Mouse (Mus musculus) midbrain, embryonic 15.5 days (tissue): ENCODE results near the gene Mapk8. TPM values are rescaled to one million over a fixed set of nuclear protein-coding genes. Genes with fewer than 3 reads are reported as not detected.

ENCODE experiments used
- ATAC-seq: fragments of 200-750 bp; cut with Nextera tagmentation; replicated peaks from 2 replicates; pipeline ENCODE4 v1.8.0; 2017; ENCODE audit warnings: moderate TSS enrichment
- H3K27ac ChIP-seq: fragments of 300-500 bp; sonication (generic); 2 replicates; pipeline ENCODE4 v1.5.1; 2015; ENCODE audit warnings: mild to moderate bottlenecking, inconsistent platforms
- H3K27me3 ChIP-seq: fragments of 300-500 bp; sonication (generic); replicated peaks from 2 replicates; pipeline ENCODE4 v1.6.1; 2015; ENCODE audit warnings: inconsistent platforms
- H3K36me3 ChIP-seq: fragments of 300-500 bp; sonication (generic); replicated peaks from 2 replicates; pipeline ENCODE4 v1.6.1; 2015; ENCODE audit warnings: inconsistent platforms
- H3K4me1 ChIP-seq: fragments of 300-500 bp; sonication (generic); 2 replicates; pipeline ENCODE4 v1.6.1; 2015; ENCODE audit warnings: inconsistent platforms
- H3K4me2 ChIP-seq: fragments of 300-500 bp; sonication (generic); 2 replicates; pipeline ENCODE4 v1.6.1; 2015; ENCODE audit warnings: inconsistent platforms, mild to moderate bottlenecking, moderate library complexity
- H3K4me3 ChIP-seq: fragments of 300-500 bp; sonication (generic); 2 replicates; pipeline ENCODE4 v1.5.1; 2015; ENCODE audit warnings: mild to moderate bottlenecking, inconsistent platforms
- H3K9ac ChIP-seq: fragments of 300-500 bp; sonication (generic); 2 replicates; pipeline ENCODE4 v1.6.1; 2015; ENCODE audit warnings: mild to moderate bottlenecking, inconsistent platforms
- H3K9me3 ChIP-seq: fragments of 300-500 bp; sonication (generic); 2 replicates; pipeline ENCODE4 v1.6.1; 2016; ENCODE audit warnings: inconsistent platforms
- WGBS: fragments of 180-500 bp; shearing (Covaris S2); methylation state at CpG from one replicate; pipeline ENCODE4 v1.1.7; 2015; ENCODE audit warnings: mixed read lengths; 5-methylcytosine and 5-hydroxymethylcytosine counted together
- polyA plus RNA-seq: library from polyadenylated mRNA; unstranded; fragments of >200 nt; fragmentation: Nextera tagmentation; extraction: Ambion mirVana; gene quantifications from 2 replicates; pipeline ENCODE4 v1.2.1, GENCODE M21; 2015

Mapk8 gene
- polyA plus RNA-seq, result 33.2 and 36.2 TPM in 2 replicates

DNA sequence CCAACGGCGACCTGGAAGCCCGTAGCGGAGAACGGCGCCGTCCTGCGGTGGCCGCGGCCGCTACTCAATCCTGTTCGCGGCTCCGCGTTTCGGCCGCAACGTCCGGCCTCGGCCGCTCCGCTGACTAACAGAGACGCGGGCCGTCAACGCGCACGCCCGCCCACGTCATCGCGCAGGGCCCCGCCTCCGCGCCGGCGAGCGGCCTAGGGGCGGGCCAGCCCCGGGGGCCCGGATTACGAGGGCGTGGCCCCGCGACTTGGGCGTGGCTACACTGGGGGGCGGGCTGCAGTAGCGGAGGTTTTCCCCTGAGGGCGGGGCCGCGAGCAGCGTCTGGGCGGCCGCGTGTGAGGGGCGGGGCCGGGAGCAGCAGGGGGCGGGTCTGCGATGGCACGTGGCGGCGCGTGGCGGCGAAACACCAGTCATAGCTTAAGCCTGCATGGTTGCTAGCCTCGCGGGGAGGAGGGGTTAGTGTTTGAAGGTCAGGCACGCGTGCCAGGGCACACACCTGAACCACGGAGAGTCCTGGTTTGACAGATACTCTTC, at the start of gene Mapk8:
Gene Mapk8 (minus strand): TSS at position 132 of the 543 bp plus-strand sequence.
- H3K27ac ChIP-seq, result peak within 1 kb of the TSS; percentile 90
- under 1% methylated on average over 70 of the region's 70 CpGs for WGBS
- 0 out of 2 replicates have a peak, but pooled peaks cover 8% of the 10 kb centered on the region for H3K27me3 ChIP-seq
- peak within 1 kb of the TSS; percentile 51 for H3K4me3 ChIP-seq
- H3K4me1 ChIP-seq, result peaks cover 25% of the 10 kb centered on the region
- ATAC-seq, result peak; percentile 97
- H3K36me3 ChIP-seq, result no peaks in the 10 kb centered on the region
- H3K9me3 ChIP-seq, result no peaks in the 10 kb centered on the region
- peak within 1 kb of the TSS; percentile 62 for H3K4me2 ChIP-seq
- peak within 1 kb of the TSS; percentile 52 for H3K9ac ChIP-seq

DNA sequence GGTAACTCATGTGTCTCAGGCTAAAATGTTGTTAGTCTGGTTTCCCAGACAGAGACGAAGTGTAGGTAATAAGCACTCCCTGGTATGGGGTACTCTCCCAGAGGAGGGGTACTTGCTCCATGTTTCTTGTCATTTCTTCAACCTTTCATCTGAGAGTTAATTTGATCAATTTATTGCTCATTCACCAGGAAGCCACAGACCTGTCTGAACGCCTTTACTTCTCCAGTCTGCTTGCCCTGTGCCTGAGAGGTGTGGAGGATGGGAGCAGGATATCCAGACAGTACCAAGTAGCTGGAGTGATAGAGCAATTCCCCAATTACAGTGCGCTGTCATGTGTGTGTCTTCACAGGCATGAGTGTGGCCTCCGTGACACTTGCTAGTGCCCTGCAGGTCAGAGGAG, 48.3 kb upstream of the Mapk8 start:
- H3K4me2 ChIP-seq, result no peak overlapping the region
- H3K9ac ChIP-seq, result no peak overlapping the region
- 66% methylated on average over 4 of the region's 4 CpGs for WGBS
- H3K27ac ChIP-seq, result no peak overlapping the region
- no peaks in the 10 kb centered on the region for H3K27me3 ChIP-seq
- no peaks in the 10 kb centered on the region for H3K36me3 ChIP-seq
- H3K4me3 ChIP-seq, result no peak overlapping the region
- H3K9me3 ChIP-seq, result no peaks in the 10 kb centered on the region
- ATAC-seq, result no peak
- 0 out of 2 replicates have a peak, but pooled peaks cover 3% of the 10 kb centered on the region for H3K4me1 ChIP-seq

DNA sequence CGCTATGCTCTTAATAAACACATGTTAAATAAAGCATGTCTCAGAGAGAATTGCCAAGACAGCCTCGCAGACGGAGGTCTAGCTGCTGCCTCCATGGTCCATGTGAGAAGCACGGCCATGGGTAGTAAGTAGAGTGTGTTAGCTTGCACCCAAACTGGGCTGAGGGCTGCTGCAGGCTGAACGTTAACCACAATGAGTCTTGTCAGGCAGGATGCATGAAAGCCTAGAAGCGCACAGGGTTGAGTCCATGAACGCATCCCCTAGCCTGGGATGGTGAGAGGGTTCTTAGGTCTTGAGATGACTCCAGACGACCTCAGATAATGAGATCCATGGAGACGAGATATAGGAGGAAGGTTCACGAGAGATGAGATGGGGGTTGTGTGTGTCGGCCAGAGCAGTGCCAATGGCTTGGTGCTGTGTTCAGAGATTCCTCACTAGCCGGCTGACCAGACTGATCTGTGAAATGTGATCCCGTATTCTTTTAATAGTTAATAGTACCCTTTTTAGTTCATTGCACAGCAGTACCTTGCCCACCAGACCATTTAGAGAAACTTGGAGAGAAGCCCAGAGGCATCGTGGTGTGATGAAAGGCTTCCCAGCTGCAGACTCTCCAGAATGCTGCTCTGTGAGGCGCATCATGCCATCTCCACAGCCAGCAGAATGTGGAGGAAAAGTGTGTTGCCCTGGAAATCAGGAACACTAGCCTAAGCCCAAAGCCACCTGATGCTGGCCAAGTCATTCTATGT, 41.0 kb upstream of the Mapk8 start:
- Histone ChIP-seq H3K4me3 (no peak overlapping the region), H3K9me3 (no peaks in the 10 kb centered on the region), H3K4me1 (no peaks in the 10 kb centered on the region), H3K4me2 (no peak overlapping the region), H3K9ac (no peak overlapping the region), H3K36me3 (no peaks in the 10 kb centered on the region), H3K27me3 (no peaks in the 10 kb centered on the region), H3K27ac (no peak overlapping the region)
- WGBS, result 65% methylated on average over 15 of the region's 15 CpGs
- no peak for ATAC-seq

DNA sequence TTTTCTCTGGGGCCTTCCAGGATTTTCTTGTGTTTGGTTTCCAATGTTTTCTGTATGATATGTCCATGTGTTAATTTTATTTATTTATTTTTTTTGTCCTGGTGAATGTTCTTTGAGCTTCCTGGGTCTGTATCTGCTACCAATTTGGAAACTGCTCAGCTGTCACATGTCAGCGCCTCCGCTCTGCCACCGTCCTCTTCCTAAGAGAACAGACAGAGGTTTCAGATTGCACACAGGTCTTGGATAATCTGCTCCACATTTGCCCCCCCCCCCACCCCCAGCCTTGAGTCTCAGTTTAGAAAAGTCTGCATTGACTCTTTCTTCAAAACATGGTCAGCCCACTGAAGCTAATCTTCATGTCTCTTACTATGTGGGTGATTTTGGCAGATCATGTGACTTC, 35.0 kb upstream of the Mapk8 start:
- ATAC-seq, result no peak
- Histone ChIP-seq H3K4me1 (no peaks in the 10 kb centered on the region), H3K9ac (no peak overlapping the region), H3K36me3 (no peaks in the 10 kb centered on the region), H3K27ac (no peak overlapping the region), H3K4me2 (no peak overlapping the region), H3K9me3 (no peaks in the 10 kb centered on the region), H3K27me3 (no peaks in the 10 kb centered on the region), H3K4me3 (no peak overlapping the region)
- WGBS, result 51% methylated on average over 3 of the region's 3 CpGs

DNA sequence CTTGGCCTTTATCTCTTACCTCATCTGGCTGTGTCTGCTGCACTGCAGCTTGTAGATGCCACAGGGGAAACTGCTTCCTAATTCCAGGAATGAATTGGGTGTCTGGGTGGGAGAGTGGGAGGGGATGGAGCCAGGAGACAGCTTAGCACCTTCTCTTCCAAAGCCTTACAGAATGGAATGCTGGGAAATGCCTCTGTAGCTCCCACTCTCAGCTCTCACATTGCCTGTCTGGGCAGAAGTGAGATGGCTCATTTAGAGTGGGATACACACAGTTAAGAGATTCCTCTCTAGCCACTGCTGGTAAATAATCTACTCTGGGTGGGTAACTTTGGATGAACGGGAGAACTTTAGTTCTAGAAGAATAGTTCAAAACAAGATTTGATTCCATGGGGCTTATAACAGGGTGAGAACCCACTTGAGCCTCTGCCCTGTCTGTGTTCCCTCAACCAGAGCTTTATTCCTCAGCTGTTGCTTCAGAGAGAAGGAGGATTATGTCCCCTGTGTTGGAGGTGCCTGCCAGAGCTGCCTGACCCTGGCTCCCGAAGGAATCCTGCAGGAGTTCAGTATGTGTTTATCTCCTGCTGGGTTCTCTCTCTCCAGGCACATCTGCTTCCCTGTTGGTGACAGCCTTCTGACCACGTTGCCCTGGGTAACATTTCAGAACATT, 29.3 kb upstream of the Mapk8 start:
- no peak overlapping the region for H3K27ac ChIP-seq
- H3K27me3 ChIP-seq, result no peaks in the 10 kb centered on the region
- no peak overlapping the region for H3K4me3 ChIP-seq
- H3K9me3 ChIP-seq, result no peaks in the 10 kb centered on the region
- 5% methylated on average over 3 of the region's 3 CpGs for WGBS
- no peak overlapping the region for H3K4me2 ChIP-seq
- no peak for ATAC-seq
- no peak overlapping the region for H3K9ac ChIP-seq
- no peaks in the 10 kb centered on the region for H3K36me3 ChIP-seq
- no peaks in the 10 kb centered on the region; the same call in 1 of the 2 replicates for H3K4me1 ChIP-seq

DNA sequence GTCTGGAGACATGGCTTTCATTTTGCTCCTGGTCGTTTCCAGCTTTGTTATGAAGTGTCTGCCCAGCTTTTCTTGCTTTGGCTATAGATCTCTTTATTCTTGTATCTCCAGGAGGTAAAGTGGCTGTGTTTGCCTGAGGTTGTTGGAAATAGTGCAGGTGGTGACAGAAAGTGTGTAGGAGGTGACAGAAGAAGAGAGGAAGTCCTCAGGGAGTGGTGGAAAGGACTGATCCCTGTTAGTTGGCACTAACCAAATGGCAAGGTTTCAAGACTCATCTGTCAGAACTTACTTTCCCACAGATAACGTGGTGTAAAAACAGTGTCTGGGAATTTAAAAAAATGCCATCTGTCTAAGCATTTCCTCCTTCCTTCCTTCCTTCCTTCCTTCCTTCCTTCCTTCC, 27.5 kb upstream of the Mapk8 start:
- Histone ChIP-seq H3K9me3 (no peaks in the 10 kb centered on the region), H3K27me3 (no peaks in the 10 kb centered on the region), H3K27ac (no peak overlapping the region), H3K9ac (no peak overlapping the region), H3K36me3 (no peaks in the 10 kb centered on the region), H3K4me1 (no peaks in the 10 kb centered on the region; the same call in 1 of the 2 replicates), H3K4me3 (no peak overlapping the region), H3K4me2 (no peak overlapping the region)
- WGBS, result 73% methylated on average over 2 of the region's 2 CpGs
- no peak for ATAC-seq

DNA sequence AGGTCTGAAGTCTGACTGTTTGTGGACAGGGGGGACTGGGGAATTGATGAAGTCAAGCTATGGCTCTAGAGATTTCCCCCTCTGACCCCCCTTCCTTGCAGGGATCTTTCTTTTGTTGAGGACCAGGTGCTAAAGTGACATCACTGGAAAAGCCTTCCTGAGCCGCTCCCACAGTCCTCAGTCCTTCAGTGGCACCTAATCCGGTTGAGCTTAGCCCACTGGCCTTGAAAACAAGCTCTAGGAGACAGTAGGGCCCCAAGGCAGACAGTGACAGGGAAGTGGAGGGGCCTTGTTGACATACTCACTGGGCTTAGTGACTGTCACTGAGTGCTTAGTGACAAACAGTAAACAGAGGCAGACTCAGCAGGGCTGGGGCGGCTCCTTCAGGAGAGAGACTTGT, 24.4 kb upstream of the Mapk8 start, which contains the start of gene Frmpd2:
Gene Frmpd2 (plus strand): TSS at position 366 of the 400 bp plus-strand sequence.
- H3K36me3 ChIP-seq, result no peaks in the 10 kb centered on the region
- no peaks in the 10 kb centered on the region for H3K9me3 ChIP-seq
- H3K4me2 ChIP-seq, result no peak within 1 kb of the TSS
- WGBS, result 25% methylated on average over 3 of the region's 3 CpGs
- no peaks in the 10 kb centered on the region for H3K27me3 ChIP-seq
- H3K9ac ChIP-seq, result no peak within 1 kb of the TSS
- H3K27ac ChIP-seq, result no peak within 1 kb of the TSS
- H3K4me1 ChIP-seq, result no peaks in the 10 kb centered on the region; the same call in 1 of the 2 replicates
- ATAC-seq, result no peak
- H3K4me3 ChIP-seq, result no peak within 1 kb of the TSS

DNA sequence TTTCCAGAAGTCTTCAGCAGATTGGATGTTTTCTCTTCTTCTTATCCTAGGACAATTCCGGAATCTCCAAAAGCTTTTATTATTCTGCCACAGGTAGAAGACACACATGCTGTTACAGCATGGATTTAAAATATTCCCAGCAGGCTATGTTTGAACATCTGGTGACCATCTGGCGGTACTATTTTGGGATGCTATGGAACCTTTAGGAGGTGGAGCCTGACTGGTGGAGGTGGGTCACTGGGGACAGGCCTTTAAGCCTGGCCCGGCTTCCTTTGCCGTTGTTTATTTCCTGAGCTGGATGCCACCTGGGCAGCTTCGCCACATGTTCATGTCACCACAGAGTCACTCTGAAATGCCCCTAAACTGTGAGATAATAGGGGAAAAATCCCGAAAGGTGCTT, 20.8 kb upstream of the Mapk8 start:
- no peaks in the 10 kb centered on the region for H3K27me3 ChIP-seq
- no peak overlapping the region for H3K9ac ChIP-seq
- H3K9me3 ChIP-seq, result no peaks in the 10 kb centered on the region
- no peaks in the 10 kb centered on the region for H3K4me1 ChIP-seq
- H3K27ac ChIP-seq, result no peak overlapping the region
- H3K36me3 ChIP-seq, result no peaks in the 10 kb centered on the region
- H3K4me3 ChIP-seq, result no peak overlapping the region
- no peak for ATAC-seq
- no peak overlapping the region for H3K4me2 ChIP-seq
- WGBS, result 80% methylated on average over 6 of the region's 6 CpGs

DNA sequence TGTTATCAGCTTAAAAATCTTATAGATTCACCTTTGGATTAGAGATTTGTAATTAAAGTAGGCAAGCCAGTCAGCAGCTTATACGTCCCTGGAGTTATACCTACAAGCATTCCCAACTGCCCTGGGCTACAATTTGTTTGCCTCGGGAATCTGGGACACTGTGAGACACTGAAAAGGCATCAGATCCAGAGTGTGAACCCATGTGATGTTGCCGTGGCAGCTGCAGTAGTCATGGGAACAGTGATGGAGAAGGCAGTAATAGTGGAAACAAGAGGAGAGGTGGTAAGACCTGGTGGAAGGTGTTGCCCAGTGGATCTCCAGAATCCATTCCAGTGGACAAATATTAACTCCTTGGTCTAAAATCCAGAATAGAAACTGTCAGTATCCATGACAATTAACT, 16.7 kb upstream of the Mapk8 start:
- H3K27ac ChIP-seq, result no peak overlapping the region
- H3K4me2 ChIP-seq, result no peak overlapping the region
- H3K36me3 ChIP-seq, result no peaks in the 10 kb centered on the region
- no peak for ATAC-seq
- H3K27me3 ChIP-seq, result no peaks in the 10 kb centered on the region
- H3K9ac ChIP-seq, result no peak overlapping the region
- H3K9me3 ChIP-seq, result no peaks in the 10 kb centered on the region
- no peak overlapping the region for H3K4me3 ChIP-seq
- no peaks in the 10 kb centered on the region for H3K4me1 ChIP-seq
- 60% methylated on average over 3 of the region's 3 CpGs for WGBS

DNA sequence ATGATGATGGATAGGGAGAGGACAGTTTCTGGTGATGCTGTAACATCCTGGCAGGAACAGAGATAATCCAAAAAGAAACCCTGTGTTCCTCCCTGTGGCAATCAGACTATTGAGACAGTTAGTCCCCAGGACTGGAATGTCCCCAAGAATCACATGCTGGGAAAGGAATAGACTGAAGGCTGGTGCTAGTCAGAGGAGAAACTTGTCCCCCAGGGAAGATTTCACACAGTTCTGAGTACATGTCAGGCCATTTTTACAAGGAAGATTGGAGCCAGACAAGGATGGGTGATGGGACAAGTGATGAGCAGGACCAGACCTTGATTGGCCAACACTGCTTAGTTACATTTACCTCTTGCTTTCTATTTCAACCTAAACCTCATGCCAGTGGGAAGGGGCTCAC, 3.4 kb upstream of the Mapk8 start:
- no peaks in the 10 kb centered on the region for H3K36me3 ChIP-seq
- no peaks in the 10 kb centered on the region for H3K9me3 ChIP-seq
- no peak overlapping the region for H3K27ac ChIP-seq
- no peak overlapping the region for H3K4me3 ChIP-seq
- 0 out of 2 replicates have a peak, but pooled peaks cover 8% of the 10 kb centered on the region for H3K27me3 ChIP-seq
- no peak overlapping the region for H3K9ac ChIP-seq
- no peak for ATAC-seq
- H3K4me1 ChIP-seq, result peaks cover 10% of the 10 kb centered on the region
- no peak overlapping the region for H3K4me2 ChIP-seq

DNA sequence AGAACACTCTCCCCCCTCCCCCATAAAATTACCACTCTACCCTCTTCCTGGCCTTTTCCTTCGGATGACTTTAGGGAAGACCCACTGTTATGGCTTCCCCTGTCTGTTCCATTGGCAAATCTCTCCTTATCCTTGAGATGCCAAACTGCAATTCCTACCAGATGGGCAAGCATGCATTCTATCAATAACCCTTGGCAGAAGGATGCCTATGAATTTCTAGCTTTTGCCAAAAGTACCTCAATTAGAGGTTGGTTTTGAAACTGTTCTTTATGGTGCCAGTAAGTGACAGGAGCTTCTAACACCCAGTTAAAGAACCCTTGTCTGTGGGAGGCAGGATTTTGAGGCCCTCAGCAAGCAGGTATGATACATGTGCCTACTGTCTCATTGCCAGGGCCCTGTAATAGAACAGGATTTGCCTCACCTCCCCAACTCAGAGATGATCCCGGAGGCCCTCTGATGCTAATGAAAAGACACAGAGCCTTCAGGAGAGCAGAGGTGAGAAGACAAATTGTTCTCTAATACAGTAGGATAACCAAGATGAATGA, 2.4 kb upstream of the Mapk8 start:
- Histone ChIP-seq H3K9me3 (no peaks in the 10 kb centered on the region), H3K9ac (no peak overlapping the region), H3K36me3 (no peaks in the 10 kb centered on the region), H3K27ac (no peak overlapping the region), H3K4me2 (no peak overlapping the region), H3K27me3 (0 out of 2 replicates have a peak, but pooled peaks cover 8% of the 10 kb centered on the region), H3K4me3 (no peak overlapping the region), H3K4me1 (peaks cover 14% of the 10 kb centered on the region)
- no peak for ATAC-seq
- WGBS, result 85% methylated on average over 2 of the region's 2 CpGs

DNA sequence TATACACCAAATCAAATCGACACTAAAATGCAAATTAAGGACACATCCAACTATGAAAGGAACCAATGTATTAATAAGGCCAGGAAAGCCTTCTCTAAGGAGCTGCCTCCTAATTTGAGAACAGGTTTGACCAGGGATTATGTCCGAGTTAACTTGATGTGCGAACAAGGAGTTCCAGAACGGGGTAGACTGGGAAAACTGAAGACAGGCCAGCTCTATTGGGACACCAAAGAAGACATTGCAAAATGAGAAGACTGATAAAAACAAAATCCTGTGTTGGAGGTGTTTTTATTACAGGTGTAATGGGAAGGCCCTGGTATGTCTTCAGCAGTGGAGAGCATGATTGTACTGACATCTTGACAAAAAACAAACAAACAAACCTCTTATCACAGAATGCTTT, 1.3 kb upstream of the Mapk8 start:
- Histone ChIP-seq H3K4me2 (no peak overlapping the region), H3K27me3 (0 out of 2 replicates have a peak, but pooled peaks cover 8% of the 10 kb centered on the region), H3K4me3 (no peak overlapping the region), H3K9me3 (no peaks in the 10 kb centered on the region), H3K4me1 (peaks cover 22% of the 10 kb centered on the region), H3K36me3 (no peaks in the 10 kb centered on the region), H3K9ac (no peak overlapping the region), H3K27ac (no peak overlapping the region)
- ATAC-seq, result no peak
- WGBS, result 85% methylated on average over 4 of the region's 4 CpGs
